Mouse (Mus musculus) monocyte, adult 5-6 weeks (primary cell): ENCODE data around the gene Fam53a. TPM values are rescaled to one million over a fixed set of nuclear protein-coding genes. Genes with fewer than 3 reads are reported as not detected.

ENCODE experiments used
- ATAC-seq: fragments of 153-309, 156-312 bp; replicated peaks from 2 replicates; pipeline ENCODE4 v1.8.0; 2017; ENCODE audit warnings: mild to moderate bottlenecking; ENCODE audit not compliant: low TSS enrichment, insufficient number of reproducible peaks, severe bottlenecking, poor library complexity, low FRiP score
- total RNA-seq: library from RNA; stranded (forward); fragments of 200-1000, 200-491, 200-594 nt; gene quantifications from 3 replicates; pipeline ENCODE4 v1.2.3, GENCODE M21; 2017

The Fam53a gene
- total RNA-seq, 1 experiment from 2014 or later = 16.3 TPM

- ATAC-seq = no peak
Observed at GRCm38 (mm10) chr5:33637606-33638350, 8.3 kb upstream of the Fam53a start.

- no peak for ATAC-seq
Observed at GRCm38 (mm10) chr5:33635361-33635760, 5.9 kb upstream of the Fam53a start.

- ATAC-seq = no peak
Observed at GRCm38 (mm10) chr5:33632526-33632925, 3.1 kb upstream of the Fam53a start.

- ATAC-seq = no peak
Observed at GRCm38 (mm10) chr5:33630615-33631014, 1.2 kb upstream of the Fam53a start.

GRCm38 (mm10) chr5:33630061-33630460 lies 626 bp upstream of the Fam53a start:
- peak; percentile 5; the same call in 1 of the 2 replicates for ATAC-seq

GRCm38 (mm10) chr5:33628820-33629300 lies 575 bp downstream of the Fam53a start:
- ATAC-seq = no peak; the same call in 1 of the 2 replicates

- ATAC-seq = no peak
Observed at GRCm38 (mm10) chr5:33627968-33628367, 1.5 kb downstream of the Fam53a start.

GRCm38 (mm10) chr5:33623766-33624165 lies 5.7 kb downstream of the Fam53a start:
- ATAC-seq = no peak

- ATAC-seq = no peak
Observed at GRCm38 (mm10) chr5:33622671-33623070, 6.8 kb downstream of the Fam53a start.

GRCm38 (mm10) chr5:33614391-33614790 lies 15.0 kb downstream of the Fam53a start:
- 0 out of 2 replicates have a peak, but pooled peaks have one; percentile 9 for ATAC-seq

- ATAC-seq = no peak
Observed at GRCm38 (mm10) chr5:33611795-33612194, 17.6 kb downstream of the Fam53a start.

- no peak for ATAC-seq
Observed at GRCm38 (mm10) chr5:33609226-33609625, 20.2 kb downstream of the Fam53a start.

- ATAC-seq = no peak
Observed at GRCm38 (mm10) chr5:33607434-33607833, 22.0 kb downstream of the Fam53a start.

GRCm38 (mm10) chr5:33606631-33607030 lies 22.8 kb downstream of the Fam53a start:
- ATAC-seq = no peak

- ATAC-seq = no peak
Observed at GRCm38 (mm10) chr5:33605314-33605713, 24.1 kb downstream of the Fam53a start.

GRCm38 (mm10) chr5:33593620-33594019 lies 35.8 kb downstream of the Fam53a start:
- ATAC-seq = no peak

- ATAC-seq = peak; percentile 69
Observed at GRCm38 (mm10) chr5:33589221-33589888, 40.1 kb downstream of the Fam53a start.

GRCm38 (mm10) chr5:33588066-33588465 lies 41.4 kb downstream of the Fam53a start:
- ATAC-seq = no peak

- ATAC-seq = no peak
Observed at GRCm38 (mm10) chr5:33587498-33588058, 41.9 kb downstream of the Fam53a start.

GRCm38 (mm10) chr5:33580336-33580735 lies 49.1 kb downstream of the Fam53a start:
- no peak for ATAC-seq
